Mouse (Mus musculus) T-helper 1 cell (primary cell): ENCODE measurements around the gene Tubgcp2.

Source experiments
- in situ Hi-C: fragments of 300-600 bp; cut with MboI, MseI; formaldehyde crosslinking; loops from one replicate; pipeline ENCODE4 v1.15.1; 2025; ENCODE audit warnings: high pct_unique_total_duplicates

Tubgcp2 gene

DNA sequence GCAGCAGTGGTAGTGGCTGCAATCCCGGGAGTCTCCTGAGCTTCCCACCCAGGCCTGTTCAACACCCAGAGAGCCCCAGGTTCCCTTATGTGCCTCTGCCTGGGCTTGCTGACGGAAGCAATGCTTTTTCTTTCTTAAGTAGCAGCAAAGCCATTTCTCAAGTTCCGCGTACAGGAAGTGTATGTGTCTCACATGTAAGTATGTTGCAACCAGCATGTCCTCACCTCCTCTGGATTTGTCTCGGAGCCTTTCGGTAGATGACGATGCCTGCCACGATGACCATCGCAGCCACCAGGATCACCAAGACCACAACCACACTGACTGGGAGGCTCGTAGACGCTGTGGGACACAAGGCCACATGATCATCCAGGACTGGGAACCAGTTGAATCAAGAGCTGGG lies 52.0 kb downstream of the Tubgcp2 start:
- in situ Hi-C loops: no loop called here

GRCm38 (mm10) chr7:139982058-139982457 lies 54.4 kb downstream of the Tubgcp2 start:
- in situ Hi-C loops: no loop called here

DNA sequence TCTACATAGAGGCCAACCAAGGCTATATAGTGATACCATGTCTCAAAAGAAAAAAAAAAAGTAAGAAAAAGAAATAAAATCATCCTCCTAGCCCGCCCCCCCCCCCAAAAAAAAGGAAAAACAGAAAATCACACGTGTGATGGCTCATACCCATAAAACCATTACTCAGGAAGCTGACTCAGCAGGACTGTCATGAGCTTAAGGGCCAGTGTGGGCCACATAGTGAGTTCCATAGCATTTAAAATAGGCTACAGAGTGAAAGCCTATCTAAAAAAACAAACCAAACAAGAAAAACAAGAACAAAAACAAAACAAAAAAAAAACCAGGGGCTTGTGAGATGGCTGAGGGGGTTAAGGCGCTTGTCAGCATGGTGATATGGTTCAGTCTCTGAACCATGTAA lies 55.7 kb downstream of the Tubgcp2 start:
- in situ Hi-C loops: no loop called here

- in situ Hi-C loops: loop anchor here (10.0 kb wide), 1 partner anchor 86 kb away; no protein-coding TSS in a partner anchor
Measured at GRCm38 (mm10) chr7:139979011-139979719, 57.3 kb downstream of the Tubgcp2 start.

- in situ Hi-C loops: loop anchor here (10.0 kb wide), 1 partner anchor 86 kb away; no protein-coding TSS in a partner anchor
Measured at GRCm38 (mm10) chr7:139978278-139978892, 58.1 kb downstream of the Tubgcp2 start, which contains the start of gene 6430531B16Rik. TSS of gene 6430531B16Rik (minus strand) at chr7:139978755.

DNA sequence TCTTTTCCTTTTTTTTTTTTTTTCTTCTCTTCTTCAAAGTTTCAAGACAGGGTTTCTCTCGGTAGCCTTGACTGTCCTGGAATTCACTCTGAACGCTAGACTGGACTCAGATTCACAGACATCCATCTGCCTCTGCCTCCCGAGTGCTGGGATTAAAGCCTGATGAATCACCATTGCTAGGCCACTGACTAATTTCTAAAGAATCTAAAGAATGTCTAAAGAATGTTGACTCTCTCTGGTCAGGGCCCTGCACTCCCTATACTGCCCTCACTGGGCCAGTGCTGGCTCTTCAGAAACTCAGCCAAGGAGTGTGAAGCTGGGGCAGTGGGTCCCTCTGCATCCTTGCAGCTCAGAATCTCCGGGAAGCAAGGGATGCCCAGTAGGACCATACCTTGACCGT lies 61.0 kb downstream of the Tubgcp2 start:
- in situ Hi-C loops: loop anchor here (10.0 kb wide), 1 partner anchor 89 kb away; no protein-coding TSS in a partner anchor

GRCm38 (mm10) chr7:139974307-139974706 lies 62.2 kb downstream of the Tubgcp2 start:
- in situ Hi-C loops: loop anchor here (10.0 kb wide), 1 partner anchor 90 kb away; no protein-coding TSS in a partner anchor

DNA sequence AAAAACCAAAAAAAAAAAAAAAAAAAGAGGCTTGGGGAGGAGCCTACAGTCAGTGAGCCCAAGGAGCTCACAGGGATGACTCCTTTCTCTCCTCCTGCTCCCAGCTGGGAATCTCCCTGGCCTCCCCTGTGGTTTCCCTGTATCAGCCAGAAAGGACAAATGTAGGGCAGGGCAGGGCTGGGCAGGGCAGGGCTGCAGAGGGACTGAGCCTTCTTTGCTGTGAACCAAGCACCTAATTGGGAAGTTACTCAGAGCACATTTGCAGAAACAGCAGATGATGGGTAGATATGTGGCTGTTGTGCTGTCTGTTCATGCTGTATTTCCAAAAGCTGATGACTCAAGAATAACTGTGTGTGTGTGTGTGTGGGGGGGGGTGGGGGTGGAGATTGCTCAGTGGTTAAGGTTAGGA lies 63.5 kb downstream of the Tubgcp2 start:
- in situ Hi-C loops: loop anchor here (10.0 kb wide), 1 partner anchor 92 kb away; no protein-coding TSS in a partner anchor

- in situ Hi-C loops: loop anchor here (10.0 kb wide), 1 partner anchor 93 kb away; no protein-coding TSS in a partner anchor
Measured at GRCm38 (mm10) chr7:139971436-139971835, 65.0 kb downstream of the Tubgcp2 start.

- in situ Hi-C loops: loop anchor here (10.0 kb wide), 1 partner anchor 94 kb away; no protein-coding TSS in a partner anchor
Measured at GRCm38 (mm10) chr7:139970979-139971378, 65.5 kb downstream of the Tubgcp2 start.

GRCm38 (mm10) chr7:139970216-139970919 lies 66.1 kb downstream of the Tubgcp2 start:
- in situ Hi-C loops: loop anchor here (10.0 kb wide), 1 partner anchor 94 kb away; no protein-coding TSS in a partner anchor

GRCm38 (mm10) chr7:139969348-139970130 lies 66.9 kb downstream of the Tubgcp2 start:
- in situ Hi-C loops: loop anchor here (10.0 kb wide), 1 partner anchor 95 kb away; no protein-coding TSS in a partner anchor

DNA sequence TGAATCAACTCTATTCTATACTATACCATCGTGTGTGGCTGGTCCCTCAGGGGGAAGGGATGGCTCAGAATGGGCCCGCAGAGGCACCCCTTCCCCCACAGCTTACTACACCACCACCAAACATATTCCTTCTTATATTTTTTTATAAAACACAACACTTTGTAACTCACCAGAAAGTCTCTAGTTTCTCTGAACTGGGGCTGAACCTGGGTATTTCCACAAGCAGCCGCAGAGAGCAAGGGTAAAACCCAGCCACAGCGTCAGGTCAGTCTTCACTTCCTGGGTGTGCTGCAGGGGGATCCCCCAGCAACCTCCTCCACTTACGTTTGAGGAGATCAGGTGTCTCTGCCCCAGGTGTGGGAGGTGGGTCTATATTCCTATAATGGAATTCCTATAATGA lies 68.0 kb downstream of the Tubgcp2 start:
- in situ Hi-C loops: no loop called here

DNA sequence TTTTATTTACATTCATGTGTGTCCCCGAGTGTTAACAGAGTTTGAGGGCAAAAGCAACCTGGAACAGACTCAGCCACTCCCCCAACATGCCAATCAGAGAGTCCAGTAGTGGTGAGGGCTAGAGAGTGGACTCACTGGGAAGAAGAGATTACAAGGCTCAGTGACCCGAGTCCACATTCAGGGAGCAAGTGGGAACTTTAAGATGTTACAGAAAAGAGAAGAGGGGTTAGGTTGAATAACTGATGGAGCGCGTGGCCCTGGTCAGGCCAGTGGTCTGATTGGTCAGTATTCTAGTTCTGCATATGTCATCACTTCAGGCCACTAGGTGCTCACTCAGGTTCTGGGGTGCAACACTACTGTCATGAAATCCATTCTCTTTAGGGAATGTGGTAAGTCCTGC lies 69.3 kb downstream of the Tubgcp2 start:
- in situ Hi-C loops: no loop called here

- in situ Hi-C loops: no loop called here
Measured at GRCm38 (mm10) chr7:139963814-139964213, 72.7 kb downstream of the Tubgcp2 start.

DNA sequence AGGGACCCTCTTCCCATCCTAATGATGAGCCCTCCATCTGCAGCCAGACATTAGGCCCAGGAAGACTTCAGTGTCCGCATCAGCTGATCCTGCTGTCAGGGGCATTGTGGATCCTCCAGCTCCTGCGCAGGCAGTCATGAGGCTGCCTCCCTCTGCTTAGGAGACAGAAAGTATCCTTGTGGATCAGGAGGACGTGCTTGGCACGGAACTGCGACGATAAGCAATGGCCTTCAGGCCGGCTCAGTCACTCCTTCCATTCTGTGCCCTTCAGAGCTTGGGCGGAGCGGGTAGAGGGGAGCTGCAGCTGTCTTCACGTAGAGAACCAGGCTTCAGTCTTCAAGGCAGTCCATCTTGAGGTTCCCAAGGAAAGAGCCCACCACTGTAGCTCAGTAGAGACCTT lies 75.3 kb downstream of the Tubgcp2 start:
- in situ Hi-C loops: no loop called here

DNA sequence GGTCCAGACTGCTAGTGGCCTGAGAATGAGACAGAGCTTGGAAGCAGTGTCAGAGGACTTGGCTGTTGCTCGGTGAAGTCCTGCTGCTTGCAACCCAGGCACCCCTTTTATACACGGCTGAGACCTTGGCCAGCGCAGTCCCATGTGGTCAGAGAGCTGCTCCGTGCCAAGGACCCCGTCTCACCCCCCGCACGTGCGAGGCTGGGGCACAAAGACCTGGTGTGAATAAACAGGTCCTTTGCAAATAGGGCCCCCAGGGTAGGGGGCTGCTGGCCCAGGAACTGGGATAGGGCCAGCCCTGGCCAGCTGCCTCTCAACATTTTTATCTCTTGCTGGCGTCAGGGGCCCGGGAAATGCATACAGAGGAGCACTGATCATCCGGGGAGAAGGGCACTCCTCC lies 78.5 kb downstream of the Tubgcp2 start:
- in situ Hi-C loops: no loop called here

DNA sequence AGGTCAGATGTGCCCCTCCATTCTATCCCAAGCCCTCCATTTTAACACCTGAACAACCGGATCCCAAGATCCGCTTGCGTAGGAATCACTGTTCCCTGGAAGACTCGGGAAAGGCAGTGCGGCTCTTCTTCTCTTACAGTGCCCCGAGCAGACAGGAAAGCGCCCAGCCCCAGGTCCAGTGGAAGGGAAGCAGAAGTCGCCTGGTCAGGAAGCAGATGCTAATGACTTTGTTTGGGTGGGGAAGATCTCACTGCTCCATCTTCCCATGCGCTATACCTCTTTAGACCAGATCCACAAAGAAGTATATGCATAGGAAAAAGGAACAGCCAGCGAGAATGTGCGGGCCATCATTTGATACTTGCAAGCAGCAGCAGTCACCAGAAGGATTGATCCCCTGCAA lies 79.0 kb downstream of the Tubgcp2 start:
- in situ Hi-C loops: no loop called here

DNA sequence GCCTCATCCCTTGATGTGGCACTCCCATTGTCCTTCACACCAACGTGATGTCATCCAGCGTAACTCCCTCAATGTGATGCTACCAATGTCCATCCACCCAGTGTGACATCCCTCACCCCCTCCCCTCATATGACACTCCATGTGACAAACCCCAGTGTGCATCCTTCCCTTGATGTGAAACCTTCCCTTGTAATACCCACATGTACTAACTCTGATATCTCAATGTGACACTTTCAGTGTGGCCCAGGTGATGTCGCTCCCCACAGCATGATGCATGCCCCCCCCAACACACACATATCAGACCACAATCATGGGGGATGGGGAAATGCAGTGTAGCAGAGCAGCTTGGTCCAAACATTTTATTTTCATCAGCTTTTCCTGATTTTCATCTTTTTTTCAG lies 79.8 kb downstream of the Tubgcp2 start:
- in situ Hi-C loops: no loop called here

- in situ Hi-C loops: no loop called here
Measured at GRCm38 (mm10) chr7:139955505-139955904, 81.0 kb downstream of the Tubgcp2 start.

DNA sequence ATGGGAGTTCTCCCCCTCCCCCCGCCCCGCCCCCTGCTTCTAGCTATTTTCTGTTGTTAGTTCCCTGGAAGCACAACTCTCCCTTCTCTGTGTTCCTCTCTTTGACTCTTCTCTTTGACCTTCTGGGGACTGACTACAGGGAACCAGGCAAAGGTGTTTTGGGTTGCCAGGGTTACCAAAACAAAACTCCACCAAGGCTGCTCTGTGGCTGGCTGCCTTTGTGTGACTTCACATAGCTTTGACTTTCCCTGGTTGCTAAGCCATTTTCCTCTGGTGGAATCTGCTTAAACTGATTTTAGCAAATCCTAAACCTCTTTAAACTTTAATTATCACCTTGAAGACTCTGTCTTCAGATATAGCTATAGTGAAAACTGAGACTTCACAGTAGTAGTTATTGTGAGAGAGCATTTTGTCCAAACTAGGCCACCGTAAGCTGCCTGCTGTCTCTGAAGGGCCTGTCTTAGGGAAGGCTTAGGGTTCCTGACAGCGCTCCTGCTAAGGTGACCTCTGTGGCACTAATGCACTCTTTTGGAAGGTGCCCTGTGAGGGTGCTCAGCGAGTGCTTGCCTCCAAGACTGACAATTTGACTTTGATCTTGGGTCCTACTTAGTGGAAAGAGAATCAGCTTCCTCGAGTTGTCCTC lies 84.4 kb downstream of the Tubgcp2 start:
- in situ Hi-C loops: no loop called here
